Mouse (Mus musculus): ENCODE data around the gene Smurf1. TPM values are rescaled to one million over a fixed set of nuclear protein-coding genes. Genes with fewer than 3 reads are reported as not detected.

The Smurf1 gene
- total and polyA plus RNA-seq, 2 experiments from 2014 or later, result 9.1 to 29.9 TPM

GRCm38 (mm10) chr5:144907591-144907990, 58.1 kb downstream of the Smurf1 start:
- WGBS, result 68% methylated on average over 2 of the region's 2 CpGs
- no peak overlapping the region for H3K4me2 ChIP-seq (ENCODE audit: low read depth, low read length)
- no peak overlapping the region for H3K4me3 ChIP-seq (ENCODE audit: low read depth, low read length)
- ATAC-seq (ENCODE audit: insufficient read depth, low read depth), result no peak
- TF ChIP-seq CTCF (IDR thresholded peaks at IDR 0.05; ENCODE audit: low read depth), result peak; percentile 43
- TF ChIP-seq EP300 (IDR thresholded peaks at IDR 0.05; ENCODE audit: low read depth), result no peak
- H3K9ac ChIP-seq (replicated peaks; ENCODE audit: low read depth, low read length), result no peak overlapping the region
- DNase-seq (ENCODE audit: low spot score), result no peak
- no peaks in the 10 kb centered on the region for H3K9me3 ChIP-seq (replicated peaks; ENCODE audit: control insufficient read depth, low read length)
- H3K4me1 ChIP-seq (ENCODE audit: control insufficient read depth, insufficient read depth), result peaks cover 16% of the 10 kb centered on the region; the same call in 1 of the 2 replicates
- no peaks in the 10 kb centered on the region for H3K36me3 ChIP-seq (replicated peaks; ENCODE audit: control insufficient read depth, insufficient read depth, low read length)
- no peak overlapping the region for H3K27ac ChIP-seq (ENCODE audit: low read depth)
- no peaks in the 10 kb centered on the region for H3K27me3 ChIP-seq (ENCODE audit: control insufficient read depth, insufficient read depth, low read length)

GRCm38 (mm10) chr5:144904356-144905134, 61.1 kb downstream of the Smurf1 start:
- WGBS, result 68% methylated on average over 12 of the region's 12 CpGs
- Histone ChIP-seq H3K9me3 (replicated peaks; ENCODE audit: control insufficient read depth, low read length) (no peaks in the 10 kb centered on the region), H3K36me3 (replicated peaks; ENCODE audit: control insufficient read depth, insufficient read depth, low read length) (peaks cover 15% of the 10 kb centered on the region), H3K27ac (ENCODE audit: low read depth) (no peak overlapping the region), H3K9ac (replicated peaks; ENCODE audit: low read depth, low read length) (no peak overlapping the region), H3K4me2 (ENCODE audit: low read depth, low read length) (no peak overlapping the region), H3K4me3 (ENCODE audit: low read depth, low read length) (no peak overlapping the region), H3K27me3 (ENCODE audit: control insufficient read depth, insufficient read depth, low read length) (no peaks in the 10 kb centered on the region), H3K4me1 (ENCODE audit: control insufficient read depth, insufficient read depth) (0 out of 2 replicates have a peak, but pooled peaks cover under 1% of the 10 kb centered on the region)
- peak; percentile 36 for DNase-seq (ENCODE audit: low spot score)
- no peak for ATAC-seq (ENCODE audit: insufficient read depth, low read depth)
- TF ChIP-seq CTCF (IDR thresholded peaks at IDR 0.05; ENCODE audit: low read depth), result no peak
- no peak for TF ChIP-seq EP300 (IDR thresholded peaks at IDR 0.05; ENCODE audit: low read depth)

GRCm38 (mm10) chr5:144901791-144902190, 63.9 kb downstream of the Smurf1 start:
- peaks cover 23% of the 10 kb centered on the region for H3K36me3 ChIP-seq (replicated peaks; ENCODE audit: control insufficient read depth, insufficient read depth, low read length)
- WGBS, result 77% methylated on average over 10 of the region's 10 CpGs
- no peaks in the 10 kb centered on the region for H3K27me3 ChIP-seq (ENCODE audit: control insufficient read depth, insufficient read depth, low read length)
- no peak overlapping the region for H3K4me3 ChIP-seq (ENCODE audit: low read depth, low read length)
- H3K4me1 ChIP-seq (ENCODE audit: control insufficient read depth, insufficient read depth), result peaks cover 7% of the 10 kb centered on the region; the same call in 1 of the 2 replicates
- no peak overlapping the region for H3K4me2 ChIP-seq (ENCODE audit: low read depth, low read length)
- H3K27ac ChIP-seq (ENCODE audit: low read depth), result no peak overlapping the region
- DNase-seq (ENCODE audit: low spot score) (no peak), ATAC-seq (ENCODE audit: insufficient read depth, low read depth) (no peak)
- TF ChIP-seq EP300 (IDR thresholded peaks at IDR 0.05; ENCODE audit: low read depth) (no peak), CTCF (IDR thresholded peaks at IDR 0.05; ENCODE audit: low read depth) (no peak)
- H3K9ac ChIP-seq (replicated peaks; ENCODE audit: low read depth, low read length), result no peak overlapping the region
- H3K9me3 ChIP-seq (replicated peaks; ENCODE audit: control insufficient read depth, low read length), result no peaks in the 10 kb centered on the region

GRCm38 (mm10) chr5:144901035-144901434, 64.6 kb downstream of the Smurf1 start:
- ATAC-seq (ENCODE audit: insufficient read depth, low read depth) (no peak), DNase-seq (ENCODE audit: low spot score) (no peak)
- no peaks in the 10 kb centered on the region for H3K27me3 ChIP-seq (ENCODE audit: control insufficient read depth, insufficient read depth, low read length)
- no peak overlapping the region for H3K4me3 ChIP-seq (ENCODE audit: low read depth, low read length)
- peaks cover 7% of the 10 kb centered on the region; the same call in 1 of the 2 replicates for H3K4me1 ChIP-seq (ENCODE audit: control insufficient read depth, insufficient read depth)
- 68% methylated on average over 7 of the region's 7 CpGs for WGBS
- no peak overlapping the region for H3K27ac ChIP-seq (ENCODE audit: low read depth)
- no peak for TF ChIP-seq EP300 (IDR thresholded peaks at IDR 0.05; ENCODE audit: low read depth)
- no peak for TF ChIP-seq CTCF (IDR thresholded peaks at IDR 0.05; ENCODE audit: low read depth)
- H3K36me3 ChIP-seq (replicated peaks; ENCODE audit: control insufficient read depth, insufficient read depth, low read length), result peaks cover 31% of the 10 kb centered on the region
- H3K9me3 ChIP-seq (replicated peaks; ENCODE audit: control insufficient read depth, low read length), result no peaks in the 10 kb centered on the region
- H3K9ac ChIP-seq (replicated peaks; ENCODE audit: low read depth, low read length), result no peak overlapping the region
- H3K4me2 ChIP-seq (ENCODE audit: low read depth, low read length), result no peak overlapping the region

- ATAC-seq (ENCODE audit: insufficient read depth, low read depth) (peak; percentile 86), DNase-seq (ENCODE audit: low spot score) (peak; percentile 76)
- Histone ChIP-seq H3K4me2 (ENCODE audit: low read depth, low read length) (no peak overlapping the region), H3K27me3 (ENCODE audit: control insufficient read depth, insufficient read depth, low read length) (no peaks in the 10 kb centered on the region), H3K9me3 (replicated peaks; ENCODE audit: control insufficient read depth, low read length) (no peaks in the 10 kb centered on the region), H3K4me3 (ENCODE audit: low read depth, low read length) (no peak overlapping the region), H3K27ac (ENCODE audit: low read depth) (peak overlapping the region; percentile 52), H3K36me3 (replicated peaks; ENCODE audit: control insufficient read depth, insufficient read depth, low read length) (peaks cover 50% of the 10 kb centered on the region), H3K4me1 (ENCODE audit: control insufficient read depth, insufficient read depth) (peaks cover 7% of the 10 kb centered on the region; the same call in 1 of the 2 replicates), H3K9ac (replicated peaks; ENCODE audit: low read depth, low read length) (no peak overlapping the region; the same call in 1 of the 2 replicates)
- 14% methylated on average over 7 of the region's 7 CpGs for WGBS
- no peak for TF ChIP-seq CTCF (IDR thresholded peaks at IDR 0.05; ENCODE audit: low read depth)
- TF ChIP-seq EP300 (IDR thresholded peaks at IDR 0.05; ENCODE audit: low read depth), result no peak
These were observed 67.1 kb downstream of the Smurf1 start for GRCm38 (mm10) chr5:144898448-144899052.
